Comparison of ENCODE assay signal across 8 mouse cellular contexts in the genomic region with DNA sequence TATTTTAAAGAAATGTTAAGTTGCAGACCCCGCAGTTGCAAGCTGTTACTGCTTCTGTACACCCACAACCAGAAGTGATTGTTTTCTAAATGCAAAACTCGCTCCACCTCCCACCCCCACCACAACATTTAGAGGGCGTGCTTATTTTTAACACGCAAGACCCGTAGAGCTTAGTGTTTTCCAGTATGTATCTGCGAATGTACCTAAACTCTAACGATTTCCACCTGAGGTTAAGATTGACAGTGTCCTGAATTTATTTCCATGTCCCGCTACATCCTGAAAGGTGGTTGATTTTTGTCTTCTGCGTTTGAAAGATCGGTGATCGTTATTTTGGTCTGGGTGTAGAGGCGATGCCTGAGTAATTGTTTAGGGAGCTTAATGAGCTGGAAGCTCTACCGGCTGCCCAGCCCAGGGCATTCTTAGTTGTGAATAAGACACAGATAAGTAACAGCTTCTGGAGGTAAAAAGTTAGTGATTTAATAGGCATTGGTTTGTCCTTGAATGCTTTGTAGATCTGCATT. TPM values are rescaled to one million over a fixed set of nuclear protein-coding genes. Genes with fewer than 3 reads are reported as not detected.
DNase-seq lines count a peak whose midpoint lies in the region; ATAC-seq and TF ChIP-seq lines count a peak whose summit lies in the region.

No protein-coding gene starts in this region.

- H3K9ac ChIP-seq in intestine, embryonic 16.5 days (ENCODE audit: low read depth, low read length) = peak overlapping the region; percentile 86
- H3K9ac ChIP-seq in midbrain, embryonic 16.5 days (ENCODE audit: low read depth, low read length) = peak overlapping the region; percentile 60

- ATAC-seq in cerebellum, adult (ENCODE audit: insufficient number of reproducible peaks, low FRiP score, low TSS enrichment) = 0 out of 2 replicates have a peak, but pooled peaks have one; percentile 2
- no peak for ATAC-seq in intestine, embryonic 16.5 days
- ATAC-seq in midbrain, embryonic 16.5 days = peak; percentile 5; the same call in 1 of the 2 replicates

- DNase-seq in cerebellum, postnatal 36 days = no peak
- no peak for DNase-seq in testis, postnatal 14 days (ENCODE audit: low spot score)
- no peak for DNase-seq in gastrocnemius, postnatal 36 days
- DNase-seq in gastrocnemius, postnatal 10 days = no peak

- peaks cover 3% of the 10 kb centered on the region for H3K4me1 ChIP-seq in testis, adult 2 months (ENCODE audit: control insufficient read depth, insufficient read depth, low read length)
- H3K4me1 ChIP-seq in intestine, embryonic 16.5 days (ENCODE audit: control insufficient read depth, insufficient read depth, low read length) = peaks cover 5% of the 10 kb centered on the region; the same call in 1 of the 2 replicates
- peaks cover 17% of the 10 kb centered on the region for H3K4me1 ChIP-seq in midbrain, embryonic 16.5 days (ENCODE audit: control insufficient read depth, insufficient read depth, low read length)

- no peaks in the 10 kb centered on the region for H3K36me3 ChIP-seq in testis, adult 2 months (ENCODE audit: control insufficient read depth, insufficient read depth, low read length)
- H3K36me3 ChIP-seq in intestine, embryonic 16.5 days (ENCODE audit: control insufficient read depth, insufficient read depth, low read length) = no peaks in the 10 kb centered on the region
- H3K36me3 ChIP-seq in midbrain, embryonic 16.5 days (ENCODE audit: control insufficient read depth, insufficient read depth, low read length) = no peaks in the 10 kb centered on the region

- H3K27ac ChIP-seq in testis, adult 2 months (ENCODE audit: control insufficient read depth, insufficient read depth, low read depth, low read length) = peak overlapping the region; percentile 86
- H3K27ac ChIP-seq in intestine, embryonic 16.5 days (ENCODE audit: low read length) = peak overlapping the region; percentile 78; the same call in 1 of the 2 replicates
- no peak overlapping the region for H3K27ac ChIP-seq in midbrain, embryonic 16.5 days (ENCODE audit: low read length)

- no peaks in the 10 kb centered on the region for H3K9me3 ChIP-seq in intestine, embryonic 16.5 days (ENCODE audit: control insufficient read depth, low read length)
- no peaks in the 10 kb centered on the region for H3K9me3 ChIP-seq in midbrain, embryonic 16.5 days (replicated peaks; ENCODE audit: control insufficient read depth, low read length, poor library complexity, severe bottlenecking)

- TF ChIP-seq CTCF in testis, adult 2 months (IDR thresholded peaks at IDR 0.05; ENCODE audit: control insufficient read depth, insufficient read depth, insufficient replicate concordance, low read depth, low read length) = no peak

- no peak for TF ChIP-seq POLR2A in testis, adult 2 months (IDR thresholded peaks at IDR 0.05; ENCODE audit: control insufficient read depth, low read depth, low read length)

- H3K4me2 ChIP-seq in intestine, embryonic 16.5 days (ENCODE audit: low read depth, low read length) = peak overlapping the region; percentile 90
- peak overlapping the region; percentile 89 for H3K4me2 ChIP-seq in midbrain, embryonic 16.5 days (ENCODE audit: low read length)

- peak overlapping the region; percentile 92 for H3K4me3 ChIP-seq in testis, adult 2 months (ENCODE audit: control insufficient read depth, low read depth, low read length)
- peak overlapping the region; percentile 83 for H3K4me3 ChIP-seq in intestine, embryonic 16.5 days (ENCODE audit: low read length)
- H3K4me3 ChIP-seq in midbrain, embryonic 16.5 days (ENCODE audit: low read depth, low read length) = peak overlapping the region; percentile 68

- WGBS in intestine, embryonic 16.5 days = 6% methylated on average over 13 of the region's 13 CpGs
- WGBS in midbrain, embryonic 16.5 days = 1% methylated on average over 13 of the region's 13 CpGs

- intact Hi-C loops in gastrocnemius, postnatal 36 days (cut with DNase I) = no loop called here

- H3K27me3 ChIP-seq in testis, adult 2 months (ENCODE audit: control insufficient read depth, insufficient read depth, low read length) = no peaks in the 10 kb centered on the region
- H3K27me3 ChIP-seq in intestine, embryonic 16.5 days (replicated peaks; ENCODE audit: control insufficient read depth, insufficient read depth, low read length) = peaks cover 7% of the 10 kb centered on the region; the same call in 1 of the 2 replicates
- H3K27me3 ChIP-seq in midbrain, embryonic 16.5 days (ENCODE audit: control insufficient read depth, insufficient read depth, low read depth, low read length) = peaks cover 25% of the 10 kb centered on the region

RNA-seq across cellular contexts. Expression of gene Map7, which starts 1.6 kb away (rescaled TPM):
- polyA plus RNA-seq in testis, adult 2 months (2012; rRNA removed) = 82.2 and 92.8 TPM in 2 replicates
- polyA plus RNA-seq in intestine, embryonic 16.5 days (2015; fragmentation: Nextera tagmentation; extraction: Ambion mirVana) = 44.7 and 50.3 TPM in 2 replicates
- polyA plus RNA-seq in midbrain, embryonic 16.5 days (2015; fragmentation: Nextera tagmentation; extraction: Ambion mirVana) = 8.5 and 10.3 TPM in 2 replicates
- 1 to 10 TPM; 2.4 to 4.2 TPM for total RNA-seq in gastrocnemius, postnatal 36 days (2021)
- total RNA-seq in gastrocnemius, postnatal 10 days (2021) = 1 to 10 TPM; 1.9 to 2.0 TPM
